Comparison of ENCODE assay signal across 1 mouse cellular context in genomic region chr10:39967512-39967911, GRCm38 (mm10).
TF ChIP-seq lines count a peak whose summit lies in the region.

No protein-coding gene starts in this region.

TF ChIP-seq in ES-E14, 5 proteins besides CTCF, POLR2A, EP300 and RAD21 (continued from another document):
- TF ChIP-seq MAFK (IDR thresholded peaks at IDR 0.05; ENCODE audit: insufficient read depth, low read depth, low read length) = no peak
- no peak for TF ChIP-seq HCFC1 (IDR thresholded peaks at IDR 0.05; ENCODE audit: borderline replicate concordance, insufficient read depth, low read length)
- no peak for TF ChIP-seq CHD2 (IDR thresholded peaks at IDR 0.05; ENCODE audit: low read depth, low read length)
